ENCODE assay signal across 8 mouse cellular contexts in genomic region chr8:9770999-9771605, GRCm38 (mm10). TPM values are rescaled to one million over a fixed set of nuclear protein-coding genes. Genes with fewer than 3 reads are reported as not detected.
A peak's percentile ranks its signal among the peaks of the same experiment; 100 is the strongest.
DNase-seq lines count a peak whose midpoint lies in the region; ATAC-seq and TF ChIP-seq lines count a peak whose summit lies in the region.

TSS of gene Fam155a (minus strand) at chr8:9771161.

- no peak for TF ChIP-seq CTCF in gastrocnemius, adult 2 months (IDR thresholded peaks at IDR 0.05)
- no peak for TF ChIP-seq CTCF in ES-Bruce4 (IDR thresholded peaks at IDR 0.05; ENCODE audit: low read depth, low read length)
- no peak for TF ChIP-seq CTCF in layer of hippocampus, adult 2 months (conservative IDR thresholded peaks at IDR 0.05)

- peaks cover 25% of the 10 kb centered on the region for H3K27me3 ChIP-seq in ES-Bruce4 (ENCODE audit: control insufficient read depth, insufficient read depth, low read length, poor library complexity, severe bottlenecking)
- H3K27me3 ChIP-seq in forebrain, embryonic 10.5 days (ENCODE audit: poor library complexity, severe bottlenecking) = peaks cover 56% of the 10 kb centered on the region
- peaks cover 36% of the 10 kb centered on the region for H3K27me3 ChIP-seq in liver, embryonic 16.5 days (ENCODE audit: control insufficient read depth, insufficient read depth, low read depth, low read length)

- no peak for TF ChIP-seq POLR2A in ES-Bruce4 (IDR thresholded peaks at IDR 0.05; ENCODE audit: insufficient read depth, low read length)

- no peaks in the 10 kb centered on the region; the same call in 1 of the 2 replicates for H3K9me3 ChIP-seq in ES-Bruce4 (replicated peaks; ENCODE audit: control insufficient read depth, insufficient read depth, low read length, poor library complexity, severe bottlenecking)
- H3K9me3 ChIP-seq in forebrain, embryonic 10.5 days = no peaks in the 10 kb centered on the region
- no peaks in the 10 kb centered on the region for H3K9me3 ChIP-seq in liver, embryonic 16.5 days (replicated peaks; ENCODE audit: control insufficient read depth, low read length)

- DNase-seq in gastrocnemius, adult 2 months = peak; percentile 13
- DNase-seq in gastrocnemius, postnatal 36 days = no peak
- DNase-seq in forebrain, embryonic 10.5 days (ENCODE audit: extremely low spot score, low spot score) = peak; percentile 17
- DNase-seq in layer of hippocampus, adult 2 months (ENCODE audit: low spot score in 2 of 2) = peak; percentile 38 to 47

- intact Hi-C loops in gastrocnemius, adult 2 months (cut with DNase I) = no loop called here
- intact Hi-C loops in gastrocnemius, postnatal 36 days (cut with DNase I) = no loop called here

- ATAC-seq in liver, embryonic 16.5 days (ENCODE audit: low read depth) = no peak
- ATAC-seq in inflammation-experienced regulatory T-cells, adult 6 months = no peak
- no peak for ATAC-seq in erythroid progenitor cell, adult 5-6 weeks (replicated peaks; ENCODE audit: low FRiP score, poor library complexity, severe bottlenecking)

- H3K36me3 ChIP-seq in ES-Bruce4 (ENCODE audit: control insufficient read depth, insufficient read depth, low read length, poor library complexity, severe bottlenecking) = no peaks in the 10 kb centered on the region
- no peaks in the 10 kb centered on the region for H3K36me3 ChIP-seq in forebrain, embryonic 10.5 days (replicated peaks)
- no peaks in the 10 kb centered on the region for H3K36me3 ChIP-seq in liver, embryonic 16.5 days (ENCODE audit: control insufficient read depth, insufficient read depth)

- peak within 1 kb of the TSS; percentile 65 for H3K4me3 ChIP-seq in gastrocnemius, adult 2 months
- peak within 1 kb of the TSS; percentile 62 for H3K4me3 ChIP-seq in ES-Bruce4 (ENCODE audit: low read depth, low read length)
- H3K4me3 ChIP-seq in forebrain, embryonic 10.5 days = peak within 1 kb of the TSS; percentile 75
- H3K4me3 ChIP-seq in layer of hippocampus, adult 2 months = peak within 1 kb of the TSS; percentile 79
- H3K4me3 ChIP-seq in liver, embryonic 16.5 days (ENCODE audit: low read depth, low read length) = peak within 1 kb of the TSS; percentile 13; the same call in 1 of the 2 replicates

- H3K4me2 ChIP-seq in liver, embryonic 16.5 days (ENCODE audit: low read depth, low read length) = peak within 1 kb of the TSS; percentile 20; the same call in 1 of the 2 replicates

- 0% methylated on average over 25 of the region's 29 CpGs for WGBS in forebrain, embryonic 10.5 days
- 2% methylated on average over 27 of the region's 29 CpGs for WGBS in liver, embryonic 16.5 days (ENCODE audit: insufficient replicate concordance)

- H3K9ac ChIP-seq in ES-Bruce4 (ENCODE audit: low read depth, poor library complexity, severe bottlenecking) = peak within 1 kb of the TSS; percentile 35; the same call in 1 of the 2 replicates
- no peak within 1 kb of the TSS for H3K9ac ChIP-seq in liver, embryonic 16.5 days (ENCODE audit: low read depth, low read length)

- TF ChIP-seq EP300 in ES-Bruce4 (IDR thresholded peaks at IDR 0.05; ENCODE audit: insufficient read depth, low read depth, low read length) = no peak

- H3K27ac ChIP-seq in gastrocnemius, adult 2 months = no peak within 1 kb of the TSS
- H3K27ac ChIP-seq in ES-Bruce4 (ENCODE audit: insufficient read depth, low read length) = no peak within 1 kb of the TSS
- peak within 1 kb of the TSS; percentile 78 for H3K27ac ChIP-seq in forebrain, embryonic 10.5 days
- peak within 1 kb of the TSS; percentile 96 for H3K27ac ChIP-seq in layer of hippocampus, adult 2 months
- H3K27ac ChIP-seq in liver, embryonic 16.5 days (ENCODE audit: low read length) = no peak within 1 kb of the TSS

- H3K4me1 ChIP-seq in ES-Bruce4 (ENCODE audit: control insufficient read depth, insufficient read depth, low read length) = no peaks in the 10 kb centered on the region
- peaks cover 26% of the 10 kb centered on the region for H3K4me1 ChIP-seq in forebrain, embryonic 10.5 days
- H3K4me1 ChIP-seq in liver, embryonic 16.5 days (ENCODE audit: control insufficient read depth, low read depth, low read length) = no peaks in the 10 kb centered on the region

RNA-seq across cellular contexts. Expression of gene Fam155a, which starts in this region (rescaled TPM):
- total RNA-seq in gastrocnemius, adult 2 months (2021) = under 1 TPM in 1 of 2 experiments, not detected in 1; 0.08 TPM
- not detected for total RNA-seq in gastrocnemius, postnatal 36 days (2021)
- polyA plus RNA-seq in ES-Bruce4 (2011; ENCODE audit: insufficient read depth, insufficient read length, low read depth, missing spikeins) = not detected in 2 replicates
- polyA plus RNA-seq in forebrain, embryonic 10.5 days (2016; fragmentation: Nextera tagmentation; extraction: Ambion mirVana) = 0.50 and 0.53 TPM in 2 replicates
- total RNA-seq in layer of hippocampus, adult 2 months (2021) = 100 to 1,000 TPM; 123 to 128 TPM
- 0.05 and 0.12 TPM in 2 replicates for polyA plus RNA-seq in liver, embryonic 16.5 days (2015; fragmentation: Nextera tagmentation; extraction: Ambion mirVana)
- polyA plus RNA-seq in inflammation-experienced regulatory T-cells, adult 6 months (2017; shearing (Covaris generic)) = under 1 TPM in 1 of 3 experiments, not detected in 2; 0.13 TPM
- total RNA-seq in erythroid progenitor cell, adult 5-6 weeks (2015; ENCODE audit: low replicate concordance) = not detected in 2 replicates
- total RNA-seq in erythroid progenitor cell, adult 5-6 weeks (2017; ENCODE audit: low replicate concordance) = not detected in 2 replicates

Comparison
In these comparisons a context has a peak if more than half of its experiments do, and no peak if none do; other contexts are left out.
1. RNA of gene Fam155a (total RNA-seq): 123 to 128 TPM in layer of hippocampus, adult 2 months; not detected in gastrocnemius, postnatal 36 days, 0.08 TPM in gastrocnemius, adult 2 months and not detected in erythroid progenitor cell, adult 5-6 weeks; every median in the first group is over 100 times any median in the second.
2. Peak in DNase-seq and H3K4me3 ChIP-seq in gastrocnemius, adult 2 months; RNA of the gene not detected or under 1 TPM.
3. Peak in DNase-seq, H3K4me3 ChIP-seq and H3K27ac ChIP-seq in forebrain, embryonic 10.5 days; RNA of the gene not detected or under 1 TPM.
4. DNase-seq: peak in layer of hippocampus, adult 2 months (2 of 2); none in gastrocnemius, postnatal 36 days (0 of 2).
5. H3K4me3 ChIP-seq: peak in every context shown above with its lines; median percentile 79 in layer of hippocampus, adult 2 months; 75 in forebrain, embryonic 10.5 days; 65 in gastrocnemius, adult 2 months; 62 in ES-Bruce4; 13 in liver, embryonic 16.5 days.